Mouse (Mus musculus): Measurements from ENCODE around the gene Nav2. TPM values are rescaled to one million over a fixed set of nuclear protein-coding genes. Genes with fewer than 3 reads are reported as not detected.

Nav2 gene
- polyA plus RNA-seq, 1 experiment: 46.2 TPM

DNA sequence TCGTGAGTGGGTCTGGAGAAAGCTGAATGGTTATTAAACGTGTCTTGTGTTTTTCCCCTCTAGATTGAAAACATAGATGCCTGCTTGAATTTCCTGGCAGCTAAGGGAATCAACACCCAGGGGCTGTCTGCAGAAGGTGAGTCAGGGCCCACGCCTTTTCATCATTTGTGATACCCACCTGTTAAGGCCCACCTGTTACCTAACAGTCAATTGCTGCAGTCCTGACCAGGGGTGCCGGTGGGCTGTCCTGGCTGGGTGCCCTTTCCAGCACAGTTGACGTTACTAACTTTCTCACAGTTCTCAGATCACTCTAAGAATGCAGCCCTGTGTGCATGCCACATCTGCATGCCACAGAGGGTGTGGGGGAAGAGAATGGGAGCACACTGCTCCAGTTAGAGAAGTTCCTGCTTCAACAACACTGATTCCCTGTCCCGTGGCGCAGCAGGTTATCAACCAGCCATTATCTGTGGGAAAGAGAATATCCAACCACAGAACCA is 489.6 kb downstream of the Nav2 start:
- 70% methylated on average over 7 of the region's 7 CpGs for WGBS
- DNase-seq: no peak
- H3K4me3 ChIP-seq (ENCODE audit: control insufficient read depth, insufficient read depth, low read length): no peak overlapping the region
- no peak overlapping the region for H3K27ac ChIP-seq (ENCODE audit: control insufficient read depth, insufficient read depth, low read length)
- TF ChIP-seq CTCF (IDR thresholded peaks at IDR 0.05; ENCODE audit: borderline replicate concordance, control insufficient read depth, extremely low read depth, insufficient read depth, low read length, poor library complexity): no peak
- TF ChIP-seq POLR2A (IDR thresholded peaks at IDR 0.05; ENCODE audit: control insufficient read depth, extremely low read depth, insufficient read depth, low read length, poor library complexity): no peak
- H3K27me3 ChIP-seq (ENCODE audit: control insufficient read depth, insufficient read depth, low read length): no peaks in the 10 kb centered on the region
- no peaks in the 10 kb centered on the region for H3K36me3 ChIP-seq (ENCODE audit: control insufficient read depth, insufficient read depth, low read length)
- peaks cover 15% of the 10 kb centered on the region for H3K4me1 ChIP-seq (replicated peaks; ENCODE audit: control insufficient read depth, insufficient read depth, low read length)

DNA sequence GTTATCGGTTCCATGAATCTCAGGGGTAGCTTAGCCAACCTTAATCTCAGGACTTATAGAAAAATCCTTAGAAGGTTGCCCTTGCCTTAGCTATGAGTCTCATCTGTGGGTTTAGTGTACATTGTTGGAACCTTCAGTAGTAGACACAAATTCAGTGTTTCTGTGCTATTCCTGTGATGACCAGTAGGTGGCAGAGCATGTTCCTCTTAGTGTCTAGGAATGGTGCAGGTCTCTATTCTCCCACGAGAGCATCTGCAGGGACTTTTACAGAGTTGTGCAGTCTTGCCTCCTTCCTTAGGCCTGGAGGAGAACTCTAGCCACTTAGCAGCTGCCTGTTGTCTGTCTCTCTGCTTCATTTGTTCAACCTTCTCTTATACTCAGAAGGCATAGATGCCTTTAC is 490.8 kb downstream of the Nav2 start:
- Histone ChIP-seq H3K27me3 (ENCODE audit: control insufficient read depth, insufficient read depth, low read length) (no peaks in the 10 kb centered on the region), H3K27ac (ENCODE audit: control insufficient read depth, insufficient read depth, low read length) (no peak overlapping the region), H3K4me1 (replicated peaks; ENCODE audit: control insufficient read depth, insufficient read depth, low read length) (peaks cover 15% of the 10 kb centered on the region), H3K4me3 (ENCODE audit: control insufficient read depth, insufficient read depth, low read length) (no peak overlapping the region), H3K36me3 (ENCODE audit: control insufficient read depth, insufficient read depth, low read length) (no peaks in the 10 kb centered on the region)
- WGBS: 37% methylated on average over 2 of the region's 2 CpGs
- peak; percentile 75 for DNase-seq
- TF ChIP-seq CTCF (IDR thresholded peaks at IDR 0.05; ENCODE audit: borderline replicate concordance, control insufficient read depth, extremely low read depth, insufficient read depth, low read length, poor library complexity) (no peak), POLR2A (IDR thresholded peaks at IDR 0.05; ENCODE audit: control insufficient read depth, extremely low read depth, insufficient read depth, low read length, poor library complexity) (no peak)

DNA sequence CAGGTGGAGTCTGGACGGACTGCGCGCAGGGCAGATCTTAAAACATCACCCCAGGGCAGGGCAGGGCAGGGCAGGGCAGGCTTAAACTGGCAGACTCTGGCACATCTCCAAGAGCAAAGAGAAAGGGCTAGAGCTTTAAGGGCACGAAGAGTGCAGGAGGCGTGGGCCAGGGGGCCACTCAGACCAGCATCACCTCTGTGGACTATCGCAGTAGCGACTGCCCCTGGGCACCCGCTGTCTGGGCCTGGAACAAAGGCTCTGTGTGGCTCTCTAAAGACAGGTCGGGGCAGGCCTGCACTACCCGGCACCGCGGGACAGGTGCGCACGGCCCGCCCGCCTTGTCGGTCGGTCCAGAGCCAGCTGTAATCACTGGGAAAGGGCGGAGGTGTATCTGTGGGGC is 491.9 kb downstream of the Nav2 start:
- Histone ChIP-seq H3K4me1 (replicated peaks; ENCODE audit: control insufficient read depth, insufficient read depth, low read length) (peaks cover 15% of the 10 kb centered on the region), H3K27ac (ENCODE audit: control insufficient read depth, insufficient read depth, low read length) (no peak overlapping the region), H3K4me3 (ENCODE audit: control insufficient read depth, insufficient read depth, low read length) (no peak overlapping the region), H3K36me3 (ENCODE audit: control insufficient read depth, insufficient read depth, low read length) (no peaks in the 10 kb centered on the region), H3K27me3 (ENCODE audit: control insufficient read depth, insufficient read depth, low read length) (no peaks in the 10 kb centered on the region)
- TF ChIP-seq POLR2A (IDR thresholded peaks at IDR 0.05; ENCODE audit: control insufficient read depth, extremely low read depth, insufficient read depth, low read length, poor library complexity): no peak
- no peak for TF ChIP-seq CTCF (IDR thresholded peaks at IDR 0.05; ENCODE audit: borderline replicate concordance, control insufficient read depth, extremely low read depth, insufficient read depth, low read length, poor library complexity)
- 89% methylated on average over 19 of the region's 19 CpGs for WGBS
- no peak for DNase-seq

DNA sequence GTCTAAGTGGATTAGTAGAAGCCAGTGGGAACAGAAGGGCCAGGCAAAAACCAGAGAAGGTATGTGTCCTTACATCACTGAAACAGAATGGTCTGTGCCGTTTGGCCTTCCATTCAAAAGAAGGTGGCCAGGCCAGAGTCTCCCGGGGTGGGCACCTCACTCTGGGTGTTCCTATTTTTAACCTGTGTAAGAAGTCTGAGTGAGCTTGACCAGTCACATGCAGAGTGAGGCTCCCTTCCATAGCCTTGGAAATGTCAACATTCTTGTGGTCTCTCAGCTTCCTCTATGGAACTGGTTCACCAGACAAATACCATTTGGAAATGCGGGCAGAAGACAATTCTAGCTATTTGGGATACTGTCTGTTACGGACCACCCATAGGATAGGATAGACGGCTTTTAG is 494.0 kb downstream of the Nav2 start:
- no peak overlapping the region for H3K4me3 ChIP-seq (ENCODE audit: control insufficient read depth, insufficient read depth, low read length)
- no peaks in the 10 kb centered on the region for H3K36me3 ChIP-seq (ENCODE audit: control insufficient read depth, insufficient read depth, low read length)
- H3K4me1 ChIP-seq (replicated peaks; ENCODE audit: control insufficient read depth, insufficient read depth, low read length): peaks cover 10% of the 10 kb centered on the region
- WGBS: 87% methylated on average over 5 of the region's 5 CpGs
- no peak for TF ChIP-seq POLR2A (IDR thresholded peaks at IDR 0.05; ENCODE audit: control insufficient read depth, extremely low read depth, insufficient read depth, low read length, poor library complexity)
- no peak for TF ChIP-seq CTCF (IDR thresholded peaks at IDR 0.05; ENCODE audit: borderline replicate concordance, control insufficient read depth, extremely low read depth, insufficient read depth, low read length, poor library complexity)
- H3K27me3 ChIP-seq (ENCODE audit: control insufficient read depth, insufficient read depth, low read length): no peaks in the 10 kb centered on the region
- H3K27ac ChIP-seq (ENCODE audit: control insufficient read depth, insufficient read depth, low read length): no peak overlapping the region
- DNase-seq: no peak

DNA sequence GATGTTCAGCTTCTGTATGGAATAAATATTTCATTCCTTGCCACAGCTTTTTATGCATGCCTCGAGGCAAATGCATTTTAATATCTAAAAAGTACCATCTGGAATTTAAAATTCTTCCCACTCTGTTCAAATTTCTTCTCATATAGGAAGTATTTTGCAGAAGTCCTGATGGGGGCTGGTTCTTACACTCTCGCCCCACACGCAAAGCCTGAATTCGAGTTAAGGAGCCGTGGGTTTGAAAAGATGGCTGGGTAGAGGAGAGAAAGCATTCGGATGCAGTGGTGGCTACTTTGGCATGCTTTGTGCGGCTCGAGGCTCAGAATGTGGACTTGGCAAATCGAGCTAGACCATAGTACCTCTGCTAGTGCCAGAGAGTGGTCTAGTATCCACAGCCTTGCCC is 499.2 kb downstream of the Nav2 start:
- Histone ChIP-seq H3K27me3 (ENCODE audit: control insufficient read depth, insufficient read depth, low read length) (no peaks in the 10 kb centered on the region), H3K4me3 (ENCODE audit: control insufficient read depth, insufficient read depth, low read length) (no peak overlapping the region), H3K27ac (ENCODE audit: control insufficient read depth, insufficient read depth, low read length) (no peak overlapping the region), H3K36me3 (ENCODE audit: control insufficient read depth, insufficient read depth, low read length) (no peaks in the 10 kb centered on the region; the same call in 1 of the 2 replicates), H3K4me1 (replicated peaks; ENCODE audit: control insufficient read depth, insufficient read depth, low read length) (peaks cover 7% of the 10 kb centered on the region)
- 84% methylated on average over 9 of the region's 9 CpGs for WGBS
- no peak for DNase-seq
- no peak for TF ChIP-seq POLR2A (IDR thresholded peaks at IDR 0.05; ENCODE audit: control insufficient read depth, extremely low read depth, insufficient read depth, low read length, poor library complexity)
- TF ChIP-seq CTCF (IDR thresholded peaks at IDR 0.05; ENCODE audit: borderline replicate concordance, control insufficient read depth, extremely low read depth, insufficient read depth, low read length, poor library complexity): no peak

DNA sequence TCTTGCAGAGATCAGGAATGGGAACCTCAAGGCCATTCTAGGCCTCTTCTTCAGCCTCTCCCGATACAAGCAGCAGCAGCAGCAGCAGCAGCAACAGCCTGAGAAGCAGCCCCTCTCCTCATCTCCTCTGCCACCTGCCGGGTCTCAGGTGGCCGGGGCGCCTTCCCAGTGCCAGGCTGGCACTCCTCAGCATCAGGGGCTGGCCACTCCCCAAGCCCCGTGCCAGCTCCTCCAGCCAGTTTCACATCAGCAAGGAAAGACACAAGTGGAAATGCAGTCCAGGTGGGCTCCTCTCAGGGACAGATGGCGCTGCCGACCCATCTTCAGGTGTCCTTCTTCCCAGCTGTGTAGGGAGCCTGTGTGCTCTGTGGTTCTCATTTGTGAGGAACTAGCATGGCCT is 500.1 kb downstream of the Nav2 start:
- Histone ChIP-seq H3K4me3 (ENCODE audit: control insufficient read depth, insufficient read depth, low read length) (no peak overlapping the region), H3K4me1 (replicated peaks; ENCODE audit: control insufficient read depth, insufficient read depth, low read length) (peaks cover 7% of the 10 kb centered on the region), H3K27ac (ENCODE audit: control insufficient read depth, insufficient read depth, low read length) (no peak overlapping the region), H3K36me3 (ENCODE audit: control insufficient read depth, insufficient read depth, low read length) (no peaks in the 10 kb centered on the region; the same call in 1 of the 2 replicates), H3K27me3 (ENCODE audit: control insufficient read depth, insufficient read depth, low read length) (no peaks in the 10 kb centered on the region)
- 92% methylated on average over 7 of the region's 7 CpGs for WGBS
- TF ChIP-seq CTCF (IDR thresholded peaks at IDR 0.05; ENCODE audit: borderline replicate concordance, control insufficient read depth, extremely low read depth, insufficient read depth, low read length, poor library complexity): no peak
- TF ChIP-seq POLR2A (IDR thresholded peaks at IDR 0.05; ENCODE audit: control insufficient read depth, extremely low read depth, insufficient read depth, low read length, poor library complexity): no peak
- no peak for DNase-seq

DNA sequence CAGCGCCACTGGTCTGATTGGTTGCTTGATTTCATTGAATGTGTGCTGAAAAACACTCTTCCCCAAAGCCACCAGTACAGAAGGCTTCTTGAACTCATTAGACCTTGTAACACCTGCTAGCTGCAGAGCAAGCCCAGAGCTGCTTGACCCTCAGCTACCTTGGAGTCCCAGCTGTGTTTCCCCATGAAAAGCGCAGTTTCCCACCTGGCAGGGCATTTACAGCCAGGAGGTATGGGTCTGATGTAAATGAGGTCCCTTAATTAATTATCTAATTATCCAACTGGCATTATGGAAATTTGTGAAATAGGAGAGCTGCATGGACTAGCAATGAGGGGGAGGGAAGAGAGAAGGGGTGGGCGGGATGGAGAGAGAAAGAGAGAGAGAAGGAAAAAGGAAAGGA is 500.7 kb downstream of the Nav2 start:
- H3K27me3 ChIP-seq (ENCODE audit: control insufficient read depth, insufficient read depth, low read length): no peaks in the 10 kb centered on the region

More for the DNA sequence above, 500.7 kb downstream of the Nav2 start:
- no peak for TF ChIP-seq POLR2A (IDR thresholded peaks at IDR 0.05; ENCODE audit: control insufficient read depth, extremely low read depth, insufficient read depth, low read length, poor library complexity)
- TF ChIP-seq CTCF (IDR thresholded peaks at IDR 0.05; ENCODE audit: borderline replicate concordance, control insufficient read depth, extremely low read depth, insufficient read depth, low read length, poor library complexity): no peak
- Histone ChIP-seq H3K4me1 (replicated peaks; ENCODE audit: control insufficient read depth, insufficient read depth, low read length) (peaks cover 9% of the 10 kb centered on the region), H3K4me3 (ENCODE audit: control insufficient read depth, insufficient read depth, low read length) (no peak overlapping the region), H3K27ac (ENCODE audit: control insufficient read depth, insufficient read depth, low read length) (no peak overlapping the region), H3K36me3 (ENCODE audit: control insufficient read depth, insufficient read depth, low read length) (no peaks in the 10 kb centered on the region; the same call in 1 of the 2 replicates)
- DNase-seq: no peak
- WGBS: 91% methylated on average over 3 of the region's 3 CpGs
